Mouse (Mus musculus) monocyte, adult 59 days (primary cell): ENCODE data around the gene Ccdc18. TPM values are rescaled to one million over a fixed set of nuclear protein-coding genes. Genes with fewer than 3 reads are reported as not detected.

Experiments used
- total RNA-seq, 2 experiments: library from RNA; stranded (reverse); gene quantifications; one replicate each; pipeline ENCODE4 v1.2.4; 2023

The Ccdc18 gene
- under 1 TPM; 0.39 to 0.86 TPM for total RNA-seq

GRCm38 (mm10) chr5:108132441-108133243, at the start of gene Ccdc18, which contains the start of gene Tmed5:
Ccdc18 (plus strand) TSS chr5:108132875.
Tmed5 (minus strand) TSS chr5:108132620.

GRCm38 (mm10) chr5:108268127-108269062, 135.7 kb downstream of the Ccdc18 start, which contains the start of gene Dr1:
Dr1 (plus strand) TSS chr5:108268897.

Other genes starting within 250 kb of the Ccdc18 start
- 10 to 100 TPM; 52.9 to 63.1 TPM for gene Rpl5, start 232.4 kb upstream of the Ccdc18 start, total RNA-seq
- 10 to 100 TPM; 59.1 to 66.3 TPM for gene Fam69a, start 145.8 kb upstream of the Ccdc18 start, total RNA-seq
- 10 to 100 TPM; 33.1 to 36.8 TPM for gene Mtf2, start 67.2 kb upstream of the Ccdc18 start, total RNA-seq
- 100 to 1,000 TPM; 105 to 116 TPM for gene Tmed5, start 255 bp upstream of the Ccdc18 start, total RNA-seq
- gene Dr1, start 136.0 kb downstream of the Ccdc18 start, total RNA-seq: 10 to 100 TPM; 65.6 to 72.5 TPM
- gene Pigg, start 179.7 kb downstream of the Ccdc18 start, total RNA-seq: 1 to 10 TPM; 2.3 to 2.9 TPM
- gene Gm42517, start 235.0 kb downstream of the Ccdc18 start, total RNA-seq: not detected